Comparison of ENCODE assay signal across 11 mouse cellular contexts in the genomic region with DNA sequence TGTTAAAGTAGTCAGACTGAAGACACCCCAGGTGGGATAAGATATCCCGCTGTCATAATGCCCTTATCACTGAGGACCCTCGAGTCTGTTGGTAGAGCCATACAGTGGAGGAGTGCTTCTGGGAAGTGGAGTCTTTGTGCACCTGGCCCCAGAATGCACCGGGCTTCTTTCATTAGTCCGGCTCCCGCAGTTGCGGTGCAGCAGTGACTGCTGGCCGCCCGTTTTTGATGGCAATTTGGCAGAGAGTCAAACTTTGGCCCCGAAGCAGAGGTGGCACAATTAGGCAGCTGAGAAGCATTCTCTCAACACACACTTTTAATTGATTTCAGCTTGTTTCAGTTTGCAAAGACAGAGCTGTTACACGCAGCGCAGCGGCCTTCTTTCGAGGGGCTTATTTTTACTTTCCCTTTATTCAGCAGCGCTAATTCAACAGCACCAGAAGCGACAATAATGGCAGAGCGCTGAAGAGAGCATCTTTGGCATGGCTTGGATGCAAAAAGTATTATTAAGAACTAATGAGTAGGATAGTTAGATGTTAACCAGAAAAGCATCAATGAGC.
DNase-seq lines count a peak whose midpoint lies in the region; ATAC-seq lines count a peak whose summit lies in the region.
"Had no signal": no experiment of that assay in that cellular context is flagged by ENCODE, and none has a peak within 500 bp of the region (broad histone marks: within the 10 kb centered on the region; RNA-seq: fewer than 3 reads in every experiment).

No protein-coding gene starts in this region.

- no peak overlapping the region for H3K27ac ChIP-seq in heart, embryonic 15.5 days
- no peak overlapping the region for H3K27ac ChIP-seq in limb, embryonic 11.5 days (replicated peaks; ENCODE audit: low read depth, low read length)
- H3K27ac ChIP-seq: macrophage had no signal

- H3K9me3 ChIP-seq in heart, embryonic 15.5 days (replicated peaks): no peaks in the 10 kb centered on the region
- no peaks in the 10 kb centered on the region for H3K9me3 ChIP-seq in limb, embryonic 11.5 days (ENCODE audit: control insufficient read depth, low read length)

- H3K27me3 ChIP-seq in heart, embryonic 15.5 days: no peaks in the 10 kb centered on the region
- no peaks in the 10 kb centered on the region for H3K27me3 ChIP-seq in limb, embryonic 11.5 days (ENCODE audit: control insufficient read depth, insufficient read depth, low read length)

- no peak for DNase-seq in heart, adult 11 months
- peak; percentile 12 for DNase-seq in right cerebral cortex, adult 18-20 months
- no peak for DNase-seq in right cerebral cortex, postnatal 25 days
- peak; percentile 64 for DNase-seq in limb, embryonic 11.5 days (ENCODE audit: low spot score)
- DNase-seq: cerebellum, postnatal 36 days had no signal

- 68% methylated on average over 16 of the region's 16 CpGs for WGBS in heart, embryonic 15.5 days
- WGBS in limb, embryonic 11.5 days: 37% methylated on average over 16 of the region's 16 CpGs

- H3K4me2 ChIP-seq in heart, embryonic 15.5 days: peak overlapping the region; percentile 34
- H3K4me2 ChIP-seq in limb, embryonic 11.5 days (ENCODE audit: low read depth, severe bottlenecking): peak overlapping the region; percentile 23; the same call in 1 of the 2 replicates

- no peaks in the 10 kb centered on the region for H3K36me3 ChIP-seq in heart, embryonic 15.5 days
- H3K36me3 ChIP-seq in limb, embryonic 11.5 days (ENCODE audit: control insufficient read depth, insufficient read depth, low read length): no peaks in the 10 kb centered on the region

- no peak for ATAC-seq in heart, embryonic 15.5 days (replicated peaks; ENCODE audit: insufficient number of reproducible peaks, insufficient read depth, low FRiP score, low read depth)
- ATAC-seq in limb, embryonic 11.5 days (ENCODE audit: insufficient number of reproducible peaks, low FRiP score, low TSS enrichment, low read depth): no peak
- no peak for ATAC-seq in megakaryocyte, adult 5-6 weeks (ENCODE audit: poor library complexity, severe bottlenecking)
- ATAC-seq in CD4-positive, CD25-positive, alpha-beta regulatory T cell, adult 4 months: no peak
- ATAC-seq in inflammation-experienced regulatory T-cells, adult 6 months: no peak
- ATAC-seq: intestine, postnatal 0 days had no signal

- H3K4me1 ChIP-seq in heart, embryonic 15.5 days (replicated peaks): peaks cover 7% of the 10 kb centered on the region; the same call in 1 of the 2 replicates
- H3K4me1 ChIP-seq in limb, embryonic 11.5 days (ENCODE audit: control insufficient read depth, insufficient read depth, low read length): peaks cover 23% of the 10 kb centered on the region

- H3K4me3 ChIP-seq in heart, embryonic 15.5 days: peak overlapping the region; percentile 9; the same call in 1 of the 2 replicates
- no peak overlapping the region for H3K4me3 ChIP-seq in limb, embryonic 11.5 days (ENCODE audit: low read depth, low read length)

- H3K9ac ChIP-seq in heart, embryonic 15.5 days: no peak overlapping the region
- H3K9ac ChIP-seq in limb, embryonic 11.5 days (ENCODE audit: low read length): no peak overlapping the region

Comparison
In these comparisons a context has a peak if more than half of its experiments do, and no peak if none do; other contexts are left out.
1. DNase-seq: peak in right cerebral cortex, adult 18-20 months (single experiment) and limb, embryonic 11.5 days (single experiment); none in heart, adult 11 months (single experiment) and right cerebral cortex, postnatal 25 days (single experiment).